9 mouse cellular contexts compared by ENCODE assay signal in the genomic region with DNA sequence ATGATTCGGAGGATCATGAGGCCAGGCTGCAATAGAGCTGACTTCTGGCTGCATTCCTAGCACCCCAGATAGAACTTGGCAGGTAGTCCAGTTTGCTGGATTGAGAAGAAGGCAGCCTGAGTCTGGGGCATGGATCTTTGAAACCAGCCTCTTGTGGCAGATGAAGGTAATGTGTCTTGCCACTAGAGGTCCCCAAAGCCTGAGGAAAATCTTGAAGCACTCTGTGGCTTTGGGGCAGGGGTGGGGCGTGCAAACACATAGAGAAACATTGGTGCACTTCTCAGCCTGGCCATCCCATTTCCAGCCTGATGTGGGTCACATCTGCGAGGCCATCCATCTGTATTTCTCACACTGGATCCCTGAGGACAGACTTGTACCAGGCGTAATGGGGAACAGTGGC. TPM values are rescaled to one million over a fixed set of nuclear protein-coding genes. Genes with fewer than 3 reads are reported as not detected.
A peak's percentile ranks its signal among the peaks of the same experiment; 100 is the strongest.
DNase-seq lines count a peak whose midpoint lies in the region; ATAC-seq and TF ChIP-seq lines count a peak whose summit lies in the region.
"Had no signal": no experiment of that assay in that cellular context is flagged by ENCODE, and none has a peak within 500 bp of the region (broad histone marks: within the 10 kb centered on the region; RNA-seq: fewer than 3 reads in every experiment).

No protein-coding gene starts in this region.

- WGBS in forebrain, embryonic 13.5 days = 85% methylated on average over 4 of the region's 4 CpGs
- 88% methylated on average over 4 of the region's 4 CpGs for WGBS in forebrain, embryonic 10.5 days
- 72% methylated on average over 4 of the region's 4 CpGs for WGBS in liver, postnatal 0 days (ENCODE audit: insufficient replicate concordance)
- 80% methylated on average over 4 of the region's 4 CpGs for WGBS in liver, embryonic 11.5 days
- WGBS in hindbrain, embryonic 11.5 days = 74% methylated on average over 4 of the region's 4 CpGs

- no peak for TF ChIP-seq EP300 in liver, postnatal 0 days (IDR thresholded peaks at IDR 0.05; ENCODE audit: low read depth)

- H3K4me2 ChIP-seq in forebrain, embryonic 13.5 days = no peak overlapping the region
- no peak overlapping the region for H3K4me2 ChIP-seq in liver, postnatal 0 days (ENCODE audit: low read depth, low read length)
- H3K4me2 ChIP-seq in liver, embryonic 11.5 days = no peak overlapping the region
- no peak overlapping the region for H3K4me2 ChIP-seq in hindbrain, embryonic 11.5 days (replicated peaks; ENCODE audit: low read depth, low read length)
- H3K4me2 ChIP-seq: neural tube, embryonic 12.5 days had no signal

- H3K9me3 ChIP-seq in forebrain, embryonic 13.5 days (replicated peaks) = no peaks in the 10 kb centered on the region
- no peaks in the 10 kb centered on the region for H3K9me3 ChIP-seq in forebrain, embryonic 10.5 days
- H3K9me3 ChIP-seq in liver, postnatal 0 days (ENCODE audit: low read length) = no peaks in the 10 kb centered on the region
- no peaks in the 10 kb centered on the region for H3K9me3 ChIP-seq in liver, embryonic 11.5 days (ENCODE audit: control insufficient read depth, low read length)
- no peaks in the 10 kb centered on the region for H3K9me3 ChIP-seq in hindbrain, embryonic 11.5 days (ENCODE audit: control insufficient read depth, low read length)
- H3K9me3 ChIP-seq: neural tube, embryonic 12.5 days had no signal

- peaks cover 73% of the 10 kb centered on the region for H3K36me3 ChIP-seq in forebrain, embryonic 13.5 days (ENCODE audit: poor library complexity, severe bottlenecking)
- peaks cover 83% of the 10 kb centered on the region for H3K36me3 ChIP-seq in forebrain, embryonic 10.5 days (replicated peaks)
- peaks cover 51% of the 10 kb centered on the region for H3K36me3 ChIP-seq in liver, postnatal 0 days (replicated peaks; ENCODE audit: insufficient read depth, low read length)
- H3K36me3 ChIP-seq in liver, embryonic 11.5 days (ENCODE audit: control insufficient read depth, insufficient read depth, low read length) = peaks cover 44% of the 10 kb centered on the region
- H3K36me3 ChIP-seq in hindbrain, embryonic 11.5 days (ENCODE audit: control insufficient read depth, insufficient read depth, low read length) = peaks cover 27% of the 10 kb centered on the region

- peaks cover 19% of the 10 kb centered on the region for H3K4me1 ChIP-seq in forebrain, embryonic 13.5 days
- peaks cover 25% of the 10 kb centered on the region for H3K4me1 ChIP-seq in forebrain, embryonic 10.5 days
- peaks cover 36% of the 10 kb centered on the region for H3K4me1 ChIP-seq in liver, postnatal 0 days (ENCODE audit: insufficient read depth)
- peaks cover 24% of the 10 kb centered on the region for H3K4me1 ChIP-seq in liver, embryonic 11.5 days (replicated peaks; ENCODE audit: control insufficient read depth, insufficient read depth, low read length)
- H3K4me1 ChIP-seq in hindbrain, embryonic 11.5 days (replicated peaks; ENCODE audit: control insufficient read depth, insufficient read depth, low read length) = peaks cover 7% of the 10 kb centered on the region

- peak; percentile 26 for ATAC-seq in forebrain, embryonic 13.5 days
- no peak for ATAC-seq in liver, postnatal 0 days
- no peak for ATAC-seq in liver, embryonic 11.5 days (replicated peaks; ENCODE audit: low FRiP score)
- 0 out of 2 replicates have a peak, but pooled peaks have one; percentile 13 for ATAC-seq in hindbrain, embryonic 11.5 days (ENCODE audit: low FRiP score)

- TF ChIP-seq CTCF in liver, postnatal 0 days (IDR thresholded peaks at IDR 0.05; ENCODE audit: low read depth) = peak; percentile 70

- no peak overlapping the region for H3K4me3 ChIP-seq in forebrain, embryonic 13.5 days
- H3K4me3 ChIP-seq in forebrain, embryonic 10.5 days = no peak overlapping the region
- no peak overlapping the region for H3K4me3 ChIP-seq in liver, postnatal 0 days (ENCODE audit: low read depth, low read length)
- no peak overlapping the region for H3K4me3 ChIP-seq in liver, embryonic 11.5 days (ENCODE audit: low read depth, low read length)
- H3K4me3 ChIP-seq in hindbrain, embryonic 11.5 days (ENCODE audit: low read depth, low read length) = no peak overlapping the region
- H3K4me3 ChIP-seq: neural tube, embryonic 12.5 days had no signal

- H3K9ac ChIP-seq in forebrain, embryonic 13.5 days = no peak overlapping the region
- no peak overlapping the region for H3K9ac ChIP-seq in liver, postnatal 0 days (replicated peaks)
- H3K9ac ChIP-seq in liver, embryonic 11.5 days (ENCODE audit: low read depth, low read length) = no peak overlapping the region
- H3K9ac ChIP-seq in hindbrain, embryonic 11.5 days (ENCODE audit: low read depth, low read length) = no peak overlapping the region
- H3K9ac ChIP-seq: neural tube, embryonic 12.5 days had no signal

- no peak overlapping the region for H3K27ac ChIP-seq in forebrain, embryonic 13.5 days
- no peak overlapping the region for H3K27ac ChIP-seq in forebrain, embryonic 10.5 days
- H3K27ac ChIP-seq in liver, postnatal 0 days (ENCODE audit: low read depth) = no peak overlapping the region
- no peak overlapping the region for H3K27ac ChIP-seq in liver, embryonic 11.5 days (ENCODE audit: low read depth, low read length)
- H3K27ac ChIP-seq in hindbrain, embryonic 11.5 days (ENCODE audit: low read depth, low read length) = no peak overlapping the region
- H3K27ac ChIP-seq: neural tube, embryonic 12.5 days had no signal

- no peaks in the 10 kb centered on the region for H3K27me3 ChIP-seq in forebrain, embryonic 13.5 days
- no peaks in the 10 kb centered on the region for H3K27me3 ChIP-seq in forebrain, embryonic 10.5 days (ENCODE audit: poor library complexity, severe bottlenecking)
- H3K27me3 ChIP-seq in liver, postnatal 0 days (ENCODE audit: insufficient read depth, low read length) = no peaks in the 10 kb centered on the region
- no peaks in the 10 kb centered on the region for H3K27me3 ChIP-seq in liver, embryonic 11.5 days (replicated peaks; ENCODE audit: control insufficient read depth, insufficient read depth, low read length)
- H3K27me3 ChIP-seq in hindbrain, embryonic 11.5 days (ENCODE audit: control insufficient read depth, insufficient read depth, low read length) = no peaks in the 10 kb centered on the region
- H3K27me3 ChIP-seq: neural tube, embryonic 12.5 days had no signal

- no peak for DNase-seq in forebrain, embryonic 10.5 days (ENCODE audit: extremely low spot score, low spot score)
- peak; percentile 55 for DNase-seq in liver, postnatal 0 days
- DNase-seq in liver, embryonic 11.5 days (ENCODE audit: low spot score) = no peak
- DNase-seq in R1 (ENCODE audit: low read depth, low spot score) = peak; percentile 89
- DNase-seq in hindbrain, embryonic 11.5 days (ENCODE audit: low spot score) = peak; percentile 65
- peak; percentile 75 for DNase-seq in retina, postnatal 1 day
- DNase-seq in layer of hippocampus, postnatal 36 days = no peak

RNA-seq across cellular contexts. Expression of gene Zfp574, which starts 10.1 kb away (rescaled TPM):
- polyA plus RNA-seq in forebrain, embryonic 13.5 days (2015; fragmentation: Nextera tagmentation; extraction: Ambion mirVana) = 33.5 and 38.1 TPM in 2 replicates
- polyA plus RNA-seq in forebrain, embryonic 10.5 days (2016; fragmentation: Nextera tagmentation; extraction: Ambion mirVana) = 41.5 and 42.5 TPM in 2 replicates
- 9.4 and 10.8 TPM in 2 replicates for polyA plus RNA-seq in liver, postnatal 0 days (2015; fragmentation: Nextera tagmentation; extraction: Ambion mirVana)
- polyA plus RNA-seq in liver, embryonic 11.5 days (2014; fragmentation: Nextera tagmentation; extraction: Ambion mirVana) = 22.8 and 23.1 TPM in 2 replicates
- 17.9 and 19.9 TPM in 2 replicates for polyA plus RNA-seq in hindbrain, embryonic 11.5 days (2014; fragmentation: Nextera tagmentation; extraction: Ambion mirVana)
- 10 to 100 TPM; 28.4 to 30.0 TPM for total RNA-seq in layer of hippocampus, postnatal 36 days (2021)

RNA-seq across cellular contexts. Expression of gene Grik5, which starts 10.4 kb away (rescaled TPM):
- polyA plus RNA-seq in forebrain, embryonic 13.5 days (2015; fragmentation: Nextera tagmentation; extraction: Ambion mirVana) = 12.8 and 14.7 TPM in 2 replicates
- polyA plus RNA-seq in forebrain, embryonic 10.5 days (2016; fragmentation: Nextera tagmentation; extraction: Ambion mirVana) = 4.4 and 6.8 TPM in 2 replicates
- 0.69 and 0.76 TPM in 2 replicates for polyA plus RNA-seq in liver, postnatal 0 days (2015; fragmentation: Nextera tagmentation; extraction: Ambion mirVana)
- polyA plus RNA-seq in liver, embryonic 11.5 days (2014; fragmentation: Nextera tagmentation; extraction: Ambion mirVana) = 3.5 and 5.3 TPM in 2 replicates
- polyA plus RNA-seq in hindbrain, embryonic 11.5 days (2014; fragmentation: Nextera tagmentation; extraction: Ambion mirVana) = 8.9 and 14.4 TPM in 2 replicates
- 100 to 1,000 TPM; 234 to 242 TPM for total RNA-seq in layer of hippocampus, postnatal 36 days (2021)

Comparison
In these comparisons a context has a peak if more than half of its experiments do, and no peak if none do; other contexts are left out.
1. DNase-seq: peak in liver, postnatal 0 days (single experiment), R1 (single experiment), hindbrain, embryonic 11.5 days (single experiment) and retina, postnatal 1 day (single experiment); none in forebrain, embryonic 10.5 days (single experiment), liver, embryonic 11.5 days (single experiment) and layer of hippocampus, postnatal 36 days (0 of 2).
2. ATAC-seq: peak in forebrain, embryonic 13.5 days (single experiment) and hindbrain, embryonic 11.5 days (single experiment); none in liver, postnatal 0 days (single experiment) and liver, embryonic 11.5 days (single experiment).